Mouse (Mus musculus): ENCODE data around the gene Exosc10.

- TF ChIP-seq USF1 (IDR thresholded peaks at IDR 0.05; ENCODE audit: low read depth) (no peak), POLR2A (IDR thresholded peaks at IDR 0.05; ENCODE audit: insufficient read length, low read depth) (no peak), POLR2AphosphoS2 (IDR thresholded peaks at IDR 0.05; ENCODE audit: insufficient read length, low read depth) (no peak), MYOG (IDR thresholded peaks at IDR 0.05; ENCODE audit: control insufficient read depth in 1 of 3, insufficient read depth in 1 of 3, insufficient read length in 2 of 3, low read depth in 2 of 3) (no peak), SRF (IDR thresholded peaks at IDR 0.05; ENCODE audit: control insufficient read depth, insufficient read length, low read depth) (no peak), MYOD1 (IDR thresholded peaks at IDR 0.05; ENCODE audit: control insufficient read depth in 1 of 3, insufficient read length in 2 of 3, low read depth in 2 of 3) (no peak), E2F4 (IDR thresholded peaks at IDR 0.05; ENCODE audit: insufficient read depth) (no peak), MAX (IDR thresholded peaks at IDR 0.05; ENCODE audit: low read depth) (no peak), TCF12 (IDR thresholded peaks at IDR 0.05; ENCODE audit: insufficient read depth, poor library complexity, severe bottlenecking) (no peak), TCF3 (IDR thresholded peaks at IDR 0.05; ENCODE audit: insufficient read length, low read depth) (no peak)
These were observed 46.4 kb downstream of the Exosc10 start for GRCm38 (mm10) chr4:148604541-148605165.

All from myocyte (in vitro differentiated cells).